Mouse (Mus musculus) layer of hippocampus, adult 2 months (tissue): ENCODE data around the gene Esp1. TPM values are rescaled to one million over a fixed set of nuclear protein-coding genes. Genes with fewer than 3 reads are reported as not detected.
"Not testable (repeated sequence)": the region's sequence is repeated elsewhere in the genome, so short reads cannot be mapped to it uniquely, and the experiment has no call there.

Experiments
- DNase-seq, 2 experiments: peaks; one replicate each; pipeline ENCODE4 v3.0.0; 2022; ENCODE audit warnings: low spot score in 2 of 2
- H3K27ac ChIP-seq: fragments of 200-600 bp; 2 replicates; pipeline ENCODE4 v1.8.1; 2022
- H3K4me3 ChIP-seq: fragments of 200-600 bp; 2 replicates; pipeline ENCODE4 v1.8.1; 2022; ENCODE audit warnings: mild to moderate bottlenecking
- CTCF ChIP-seq: fragments of 200-600 bp; conservative IDR thresholded peaks from 2 replicates; pipeline ENCODE4 v1.8.1; 2022; ENCODE audit warnings: antibody characterized with exemption, mild to moderate bottlenecking, moderate library complexity
- long read RNA-seq, 2 experiments: library from polyadenylated mRNA; stranded (forward); transcript quantifications; one replicate each; pipeline ENCODE4 v2.0.0; 2021; ENCODE audit warnings: borderline mapping rate in 2 of 2
- total RNA-seq, 2 experiments: library from RNA; stranded (reverse); gene quantifications; 2 replicates each; pipeline ENCODE4 v1.2.3; 2021

The Esp1 gene
- total RNA-seq: not detected
- long read RNA-seq, experiment 1: 0 reads
- long read RNA-seq, experiment 2: 0 reads

DNA sequence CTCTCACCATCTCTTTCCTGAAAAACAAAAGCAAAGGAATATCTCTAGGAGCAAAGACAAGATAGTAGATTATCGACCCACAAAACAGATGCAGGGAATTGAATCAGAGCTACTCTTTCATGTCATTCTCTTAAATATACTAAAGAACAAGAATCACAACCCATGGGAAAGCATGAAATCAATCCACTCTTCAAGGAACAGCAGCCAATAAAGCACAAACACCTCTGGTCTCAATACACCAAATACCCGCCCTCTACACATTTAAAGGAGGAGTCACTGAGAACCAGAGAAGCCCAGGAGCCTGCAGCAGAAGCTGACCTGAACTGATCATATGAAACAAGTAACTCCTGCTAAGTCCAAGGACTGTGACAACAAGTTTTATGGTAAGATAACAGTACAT, at the start of gene Esp1:
TSS of gene Esp1 (plus strand) at position 301 of the 400 bp plus-strand sequence.
- no peak for DNase-seq
- no peak within 1 kb of the TSS for H3K4me3 ChIP-seq
- TF ChIP-seq CTCF: no peak
- H3K27ac ChIP-seq: no peak within 1 kb of the TSS

DNA sequence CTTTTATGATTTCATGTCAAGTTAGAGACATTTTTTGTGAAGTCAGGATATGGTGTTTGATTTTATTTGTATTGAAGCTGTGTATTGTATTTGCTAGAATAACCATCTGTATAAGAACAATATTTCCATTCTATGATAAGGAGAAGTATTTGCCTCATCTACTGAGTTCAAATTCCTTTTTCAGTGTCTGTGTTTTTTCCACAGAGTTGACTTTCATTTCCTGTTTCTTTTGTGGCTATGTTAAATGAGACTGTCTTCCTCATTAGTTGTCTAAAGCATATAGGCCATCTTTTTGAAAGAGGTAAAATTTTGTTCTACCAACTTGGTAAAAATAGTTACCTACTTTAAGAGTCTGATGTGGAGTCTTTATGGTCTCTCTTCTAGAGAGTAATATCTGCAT, 10.6 kb upstream of the Esp1 start:
- no peak overlapping the region for H3K4me3 ChIP-seq
- no peak for DNase-seq
- no peak for TF ChIP-seq CTCF
- H3K27ac ChIP-seq: no peak overlapping the region

DNA sequence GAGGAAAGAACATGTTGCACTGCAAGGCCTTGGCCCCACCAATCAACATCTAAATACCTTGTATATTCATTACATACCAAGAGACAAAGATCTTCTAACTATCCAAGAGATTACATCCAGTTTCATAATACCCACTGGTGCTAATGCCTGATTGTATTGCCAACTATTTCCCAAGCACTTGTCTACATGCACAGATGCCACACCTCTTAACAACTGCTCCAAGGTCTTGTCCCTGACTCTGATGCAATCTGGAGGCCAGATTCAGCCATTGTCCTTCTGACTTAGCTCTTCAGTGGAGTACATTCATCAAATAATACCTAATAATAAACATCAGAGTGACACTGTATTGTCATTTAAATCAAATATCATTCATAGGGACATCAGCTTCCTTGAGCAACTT, 9.9 kb upstream of the Esp1 start:
- H3K27ac ChIP-seq, DNase-seq, H3K4me3 ChIP-seq: not testable (repeated sequence)

DNA sequence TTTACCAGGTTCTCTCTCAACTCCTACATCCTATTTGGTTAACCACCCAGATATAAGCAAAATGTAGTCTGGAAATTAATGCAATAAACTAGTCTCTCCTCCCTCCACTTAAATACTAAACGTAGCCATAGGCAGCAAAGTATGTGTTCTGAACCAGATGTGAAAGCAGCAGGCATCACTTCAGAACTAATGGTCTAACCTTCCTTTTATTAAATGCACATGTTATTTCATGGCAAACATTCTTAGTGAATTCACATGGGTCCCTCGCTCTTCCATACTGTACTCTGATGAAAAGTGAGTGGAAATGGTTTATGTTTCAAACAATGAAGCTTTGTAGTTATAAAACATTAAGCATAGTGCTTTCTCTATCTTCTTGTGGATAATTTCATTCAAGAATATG, 4.4 kb downstream of the Esp1 start:
- no peak for TF ChIP-seq CTCF
- no peak for DNase-seq
- Histone ChIP-seq H3K4me3 (no peak overlapping the region), H3K27ac (no peak overlapping the region)

DNA sequence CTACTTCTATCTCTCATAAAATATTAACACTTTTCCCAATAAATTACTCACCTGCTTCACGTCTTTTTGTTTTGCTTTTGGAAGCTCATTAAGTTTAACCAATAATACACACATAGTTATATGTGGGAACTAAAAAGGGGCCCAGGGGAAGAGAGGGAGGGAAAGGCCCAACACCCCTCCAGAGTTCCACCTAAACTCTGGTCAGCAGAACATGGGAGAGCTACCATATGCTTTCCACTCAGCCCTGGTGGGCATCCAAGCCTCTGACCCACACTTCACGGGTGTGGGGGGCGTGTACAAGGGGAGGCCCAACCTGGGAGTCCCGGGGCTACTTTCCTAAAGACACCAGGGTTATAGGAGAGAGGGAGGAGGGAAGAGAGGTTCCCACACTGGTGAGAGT, 4.8 kb downstream of the Esp1 start:
- DNase-seq: no peak
- H3K27ac ChIP-seq: no peak overlapping the region
- no peak for TF ChIP-seq CTCF
- no peak overlapping the region for H3K4me3 ChIP-seq

DNA sequence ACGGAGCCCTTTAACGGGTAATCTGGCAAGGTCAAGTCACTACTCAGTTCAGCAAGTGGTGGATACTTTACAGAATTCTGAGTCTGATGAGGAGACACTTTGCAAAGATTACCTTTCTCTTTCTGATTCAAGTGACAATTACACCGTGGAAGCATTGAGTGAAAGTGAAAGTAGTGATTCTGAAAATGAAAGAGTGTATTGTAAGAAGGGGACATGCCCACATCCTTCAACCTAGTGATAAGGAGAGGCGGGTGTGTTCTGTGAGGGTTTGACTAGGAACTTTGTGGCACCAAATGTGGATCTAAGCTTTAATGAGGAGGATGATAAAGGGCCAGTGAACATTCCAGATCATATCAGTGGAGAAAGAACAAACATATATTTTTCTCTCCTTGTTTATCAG, 36.7 kb downstream of the Esp1 start:
- TF ChIP-seq CTCF: no peak
- Histone ChIP-seq H3K4me3 (no peak overlapping the region), H3K27ac (no peak overlapping the region)
- no peak for DNase-seq

DNA sequence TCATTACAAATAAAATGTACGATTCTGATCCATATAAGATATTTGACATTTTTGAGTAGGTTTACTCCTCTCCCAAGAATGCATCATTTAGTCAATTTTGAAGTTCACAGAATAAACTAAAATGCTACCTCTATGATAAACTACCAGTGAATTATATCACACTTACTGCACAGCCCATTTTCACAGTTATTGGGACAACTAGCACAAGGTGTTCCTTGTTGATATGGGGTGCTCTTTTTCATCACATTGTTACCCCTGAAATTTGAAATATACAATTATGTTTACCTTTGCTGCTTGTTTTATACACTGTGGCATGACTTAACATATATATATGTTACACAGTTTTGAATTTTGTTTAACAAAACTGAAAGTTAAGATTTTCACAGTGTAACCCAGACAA, 40.2 kb downstream of the Esp1 start:
- Histone ChIP-seq H3K4me3 (no peak overlapping the region), H3K27ac (no peak overlapping the region)
- no peak for DNase-seq
- TF ChIP-seq CTCF: no peak

Other genes with a start within 250 kb of the Esp1 start
- not detected for gene Esp8, start 207.1 kb upstream of the Esp1 start, total RNA-seq
- gene Esp6, start 165.6 kb upstream of the Esp1 start, total RNA-seq: not detected
- gene Esp4, start 128.5 kb upstream of the Esp1 start, total RNA-seq: not detected
- gene Esp3, start 95.0 kb upstream of the Esp1 start, total RNA-seq: not detected
- not detected for gene Crisp2, start 79.9 kb downstream of the Esp1 start, total RNA-seq
- not detected for gene Rhag, start 84.0 kb downstream of the Esp1 start, total RNA-seq
- gene 9130008F23Rik, start 153.4 kb downstream of the Esp1 start, total RNA-seq: under 1 TPM in 1 of 2 experiments, not detected in 1; 0.23 TPM
- gene Glyatl3, start 187.2 kb downstream of the Esp1 start, total RNA-seq: not detected
- 10 to 100 TPM; 48.9 to 50.7 TPM for gene Mut, start 207.6 kb downstream of the Esp1 start, total RNA-seq
- gene Cenpq, start 207.9 kb downstream of the Esp1 start, total RNA-seq: 1 to 10 TPM; 3.9 to 4.0 TPM